In the genomic region with DNA sequence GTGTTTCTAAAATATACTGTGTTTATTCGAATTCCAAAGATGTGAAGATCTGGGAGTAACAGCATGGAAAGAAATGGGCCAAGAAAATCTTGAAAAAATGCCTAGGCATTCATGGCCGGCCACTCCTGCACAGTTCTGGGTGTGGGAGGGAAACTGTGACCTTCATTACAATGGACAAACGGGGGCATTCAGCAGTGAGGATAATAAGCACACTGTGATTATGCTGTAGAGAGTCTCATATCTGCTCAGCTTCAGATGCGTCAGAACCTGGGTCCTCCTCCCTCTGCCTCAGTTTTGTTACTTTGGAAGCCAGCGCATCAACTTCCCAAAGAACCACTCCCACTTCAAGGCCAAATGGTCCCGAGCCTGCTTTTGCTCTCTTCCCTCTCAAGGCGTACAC, we compare ENCODE assay signal across 28 mouse cellular contexts. TPM values are rescaled to one million over a fixed set of nuclear protein-coding genes. Genes with fewer than 3 reads are reported as not detected.
DNase-seq lines count a peak whose midpoint lies in the region; ATAC-seq lines count a peak whose summit lies in the region.
"Had no signal": no experiment of that assay in that cellular context is flagged by ENCODE, and none has a peak within 500 bp of the region (broad histone marks: within the 10 kb centered on the region; RNA-seq: fewer than 3 reads in every experiment).

No protein-coding gene starts in this region.

- 0 out of 2 replicates have a peak, but pooled peaks cover 6% of the 10 kb centered on the region for H3K27me3 ChIP-seq in hindbrain, embryonic 13.5 days
- H3K27me3 ChIP-seq in hindbrain, embryonic 16.5 days (replicated peaks; ENCODE audit: control insufficient read depth, insufficient read depth, low read length) = no peaks in the 10 kb centered on the region
- H3K27me3 ChIP-seq: forebrain, embryonic 12.5 days; forebrain, embryonic 15.5 days; hindbrain, embryonic 15.5 days; intestine, embryonic 15.5 days had no signal

- no peak overlapping the region for H3K4me3 ChIP-seq in hindbrain, embryonic 13.5 days
- no peak overlapping the region for H3K4me3 ChIP-seq in hindbrain, embryonic 16.5 days (ENCODE audit: low read length)
- H3K4me3 ChIP-seq: embryonic facial prominence, embryonic 10.5 days; embryonic facial prominence, embryonic 13.5 days; erythroblast, embryonic 14.5 days; forebrain, embryonic 12.5 days; forebrain, embryonic 15.5 days; gastrocnemius, adult 2 months; heart, embryonic 12.5 days; hindbrain, embryonic 15.5 days; intestine, embryonic 15.5 days had no signal

- no peak for ATAC-seq in hindbrain, embryonic 13.5 days (ENCODE audit: low FRiP score)
- ATAC-seq in hindbrain, embryonic 16.5 days = no peak
- ATAC-seq: forebrain, embryonic 15.5 days; intestine, embryonic 15.5 days; Patski had no signal

- no peak overlapping the region for H3K4me2 ChIP-seq in hindbrain, embryonic 13.5 days
- H3K4me2 ChIP-seq in hindbrain, embryonic 16.5 days (ENCODE audit: low read length) = no peak overlapping the region
- H3K4me2 ChIP-seq: embryonic facial prominence, embryonic 13.5 days; forebrain, embryonic 12.5 days; forebrain, embryonic 15.5 days; heart, embryonic 12.5 days; hindbrain, embryonic 15.5 days; intestine, embryonic 15.5 days had no signal

- peaks cover 3% of the 10 kb centered on the region; the same call in 1 of the 2 replicates for H3K4me1 ChIP-seq in hindbrain, embryonic 13.5 days (replicated peaks)
- H3K4me1 ChIP-seq in hindbrain, embryonic 16.5 days (ENCODE audit: control insufficient read depth, insufficient read depth, low read depth, low read length) = peaks cover 5% of the 10 kb centered on the region
- H3K4me1 ChIP-seq: forebrain, embryonic 12.5 days; heart, embryonic 12.5 days; intestine, embryonic 15.5 days had no signal

- 0 out of 2 replicates have a peak overlapping the region, but pooled peaks have one; percentile 0 for H3K9ac ChIP-seq in hindbrain, embryonic 13.5 days
- H3K9ac ChIP-seq in hindbrain, embryonic 16.5 days (ENCODE audit: low read depth, low read length) = no peak overlapping the region
- H3K9ac ChIP-seq: embryonic facial prominence, embryonic 13.5 days; forebrain, embryonic 12.5 days; forebrain, embryonic 15.5 days; heart, embryonic 12.5 days; hindbrain, embryonic 15.5 days; intestine, embryonic 15.5 days had no signal

- DNase-seq in ovary, adult 18-20 months (ENCODE audit: low spot score) = peak; percentile 4
- DNase-seq in ovary, postnatal 10 days (ENCODE audit: low spot score) = no peak
- peak; percentile 83 for DNase-seq in brain, adult 2 months (ENCODE audit: low read depth, low spot score)
- peak; percentile 79 for DNase-seq in testis, postnatal 14 days (ENCODE audit: low spot score)
- DNase-seq in spleen, postnatal 4 days (ENCODE audit: low spot score in 2 of 2) = no peak
- DNase-seq: adrenal gland, postnatal 10 days; adrenal gland, postnatal 36 days; cerebellum, adult 11 months; cerebellum, adult 2 months; cerebellum, postnatal 10 days; cerebellum, postnatal 36 days; embryo, embryonic 11 days; gastrocnemius, adult 2 months; gastrocnemius, postnatal 14 days; heart, postnatal 14 days; heart, postnatal 4 days had no signal

- no peaks in the 10 kb centered on the region for H3K36me3 ChIP-seq in hindbrain, embryonic 13.5 days
- no peaks in the 10 kb centered on the region for H3K36me3 ChIP-seq in hindbrain, embryonic 16.5 days (ENCODE audit: control insufficient read depth, insufficient read depth, low read length)
- H3K36me3 ChIP-seq: embryonic facial prominence, embryonic 10.5 days; embryonic facial prominence, embryonic 13.5 days; forebrain, embryonic 12.5 days; forebrain, embryonic 15.5 days; heart, embryonic 12.5 days; hindbrain, embryonic 15.5 days; intestine, embryonic 15.5 days had no signal

- no peaks in the 10 kb centered on the region for H3K9me3 ChIP-seq in hindbrain, embryonic 13.5 days
- H3K9me3 ChIP-seq in hindbrain, embryonic 16.5 days (ENCODE audit: control insufficient read depth, low read length) = no peaks in the 10 kb centered on the region
- H3K9me3 ChIP-seq: embryonic facial prominence, embryonic 10.5 days; embryonic facial prominence, embryonic 13.5 days; forebrain, embryonic 12.5 days; forebrain, embryonic 15.5 days; heart, embryonic 12.5 days; hindbrain, embryonic 15.5 days; intestine, embryonic 15.5 days had no signal

- WGBS in hindbrain, embryonic 13.5 days = 69% methylated on average over 7 of the region's 7 CpGs
- WGBS in hindbrain, embryonic 16.5 days = 70% methylated on average over 7 of the region's 7 CpGs

- no peak overlapping the region for H3K27ac ChIP-seq in hindbrain, embryonic 13.5 days
- H3K27ac ChIP-seq in hindbrain, embryonic 16.5 days (ENCODE audit: low read depth, low read length) = no peak overlapping the region
- H3K27ac ChIP-seq: embryonic facial prominence, embryonic 10.5 days; embryonic facial prominence, embryonic 13.5 days; forebrain, embryonic 12.5 days; forebrain, embryonic 15.5 days; gastrocnemius, adult 2 months; hindbrain, embryonic 15.5 days; intestine, embryonic 15.5 days had no signal

RNA-seq across cellular contexts. Expression of a gene that starts 10.9 kb away (rescaled TPM):
- polyA plus RNA-seq in hindbrain, embryonic 13.5 days (2015; fragmentation: Nextera tagmentation; extraction: Ambion mirVana) = 0.66 TPM in 1 of 2 replicates, not detected in the other
- polyA plus RNA-seq in hindbrain, embryonic 16.5 days (2015; fragmentation: Nextera tagmentation; extraction: Ambion mirVana) = 0.69 and 0.91 TPM in 2 replicates
- polyA plus RNA-seq: embryonic facial prominence, embryonic 13.5 days; erythroblast, embryonic 14.5 days; forebrain, embryonic 15.5 days; heart, embryonic 12.5 days; hindbrain, embryonic 11.5 days had no signal

RNA-seq across cellular contexts. Expression of a gene that starts 14.8 kb away (rescaled TPM):
- 26.8 and 27.3 TPM in 2 replicates for polyA plus RNA-seq in hindbrain, embryonic 13.5 days (2015; fragmentation: Nextera tagmentation; extraction: Ambion mirVana)
- 59.9 and 61.8 TPM in 2 replicates for polyA plus RNA-seq in hindbrain, embryonic 16.5 days (2015; fragmentation: Nextera tagmentation; extraction: Ambion mirVana)

Comparison
In these comparisons a context has a peak if more than half of its experiments do, and no peak if none do; other contexts are left out.
1. DNase-seq: peak in ovary, adult 18-20 months (single experiment), brain, adult 2 months (single experiment) and testis, postnatal 14 days (single experiment); none in ovary, postnatal 10 days (single experiment) and spleen, postnatal 4 days (0 of 2).